Mouse (Mus musculus) ES-Bruce4 (cell line): Measurements from ENCODE around the gene Cracr2b.

Experiments
- CTCF ChIP-seq: IDR thresholded peaks from one replicate; pipeline ENCODE4 v1.8.1; 2011; ENCODE audit warnings: low read depth, low read length
- POLR2A ChIP-seq: IDR thresholded peaks from one replicate; pipeline ENCODE4 v1.8.1; 2011; ENCODE audit warnings: low read length; ENCODE audit not compliant: insufficient read depth

DNA sequence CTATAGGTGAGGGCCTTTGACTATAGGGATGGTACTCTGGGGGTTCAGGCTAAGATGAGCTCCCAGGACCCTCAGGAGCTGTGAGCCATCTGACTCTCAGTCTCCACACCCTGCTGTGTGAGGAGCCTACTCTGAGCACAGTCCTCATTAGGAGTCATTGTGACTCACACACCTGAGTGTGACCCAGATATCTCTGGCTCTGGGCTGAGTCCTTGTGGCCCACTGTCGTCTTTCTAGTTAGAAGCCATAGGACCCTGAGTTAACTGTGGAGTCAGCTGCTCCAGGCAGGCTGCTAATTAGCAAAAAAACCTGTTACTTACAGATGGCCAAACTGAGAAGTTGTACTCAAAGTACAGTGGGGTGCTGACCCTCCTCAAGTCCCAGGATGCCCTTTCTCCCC lies 32.8 kb downstream of the Cracr2b start:
- TF ChIP-seq POLR2A (no peak), CTCF (no peak)
